ENCODE assay signal across 22 mouse cellular contexts in the genomic region with DNA sequence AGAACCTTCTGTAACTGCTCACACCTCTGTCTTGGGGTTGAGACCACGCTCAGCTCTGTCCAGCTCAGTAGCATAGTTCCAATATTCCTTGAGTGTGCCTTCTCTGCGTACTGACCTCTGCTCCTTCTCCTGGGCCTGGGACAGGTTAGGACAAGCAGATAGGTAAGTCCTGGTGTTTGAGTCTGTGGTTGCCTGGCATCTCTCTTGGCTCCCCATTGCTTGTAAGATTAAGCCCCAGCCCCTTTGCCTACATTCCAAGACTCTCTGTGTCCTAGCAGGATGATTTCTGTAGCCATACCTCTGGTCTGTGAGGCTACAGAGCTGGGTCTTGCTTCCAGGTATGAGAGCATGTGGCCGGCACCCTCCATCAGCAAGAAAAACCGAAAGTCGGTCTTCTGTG. TPM values are rescaled to one million over a fixed set of nuclear protein-coding genes. Genes with fewer than 3 reads are reported as not detected.
"Had no signal": no experiment of that assay in that cellular context is flagged by ENCODE, and none has a peak within 500 bp of the region (broad histone marks: within the 10 kb centered on the region; RNA-seq: fewer than 3 reads in every experiment).

No protein-coding gene starts in this region.

- H3K4me1 ChIP-seq: limb, embryonic 10.5 days; limb, embryonic 13.5 days; liver, embryonic 12.5 days; lung, embryonic 15.5 days; megakaryocyte, embryonic 14.5 days; neural tube, embryonic 12.5 days had no signal

- H3K4me3 ChIP-seq: limb, embryonic 10.5 days; limb, embryonic 13.5 days; liver, embryonic 12.5 days; liver, embryonic 15.5 days; lung, embryonic 15.5 days; megakaryocyte, embryonic 14.5 days; midbrain, embryonic 10.5 days; neural tube, embryonic 12.5 days had no signal

- ATAC-seq: intestine, postnatal 0 days; liver, embryonic 12.5 days had no signal

- H3K4me2 ChIP-seq: limb, embryonic 13.5 days; liver, embryonic 12.5 days; liver, embryonic 15.5 days; lung, embryonic 15.5 days; neural tube, embryonic 12.5 days had no signal

- DNase-seq: kidney, adult 9 months; kidney, postnatal 14 days; kidney, postnatal 4 days; liver; lung, adult 18-20 months; lung, postnatal 10 days; lung, postnatal 36 days; midbrain, embryonic 14.5 days; retina, postnatal 1 day; right cerebral cortex, postnatal 25 days; spleen, adult 18-20 months; thymus, postnatal 25 days had no signal

- H3K9me3 ChIP-seq: limb, embryonic 10.5 days; limb, embryonic 13.5 days; liver, embryonic 12.5 days; liver, embryonic 15.5 days; lung, embryonic 15.5 days; midbrain, embryonic 10.5 days; neural tube, embryonic 12.5 days had no signal

- H3K9ac ChIP-seq: limb, embryonic 13.5 days; liver, embryonic 12.5 days; liver, embryonic 15.5 days; lung, embryonic 15.5 days; neural tube, embryonic 12.5 days had no signal

- H3K27ac ChIP-seq: limb, embryonic 10.5 days; limb, embryonic 13.5 days; liver, embryonic 12.5 days; liver, embryonic 15.5 days; lung, embryonic 15.5 days; midbrain, embryonic 10.5 days; neural tube, embryonic 12.5 days had no signal

- H3K36me3 ChIP-seq: limb, embryonic 10.5 days; limb, embryonic 13.5 days; liver, embryonic 12.5 days; liver, embryonic 15.5 days; lung, embryonic 15.5 days; midbrain, embryonic 10.5 days; neural tube, embryonic 12.5 days had no signal

RNA-seq across cellular contexts. Expression of gene Ppara, which starts 6.6 kb away (rescaled TPM):
- total RNA-seq: neutrophil, adult 5-6 weeks had no signal
